Mouse (Mus musculus): Measurements from ENCODE around the gene Mrpl58.
A peak's percentile ranks its signal among the peaks of the same experiment; 100 is the strongest.
"Not testable (repeated sequence)": the region's sequence is repeated elsewhere in the genome, so short reads cannot be mapped to it uniquely, and the experiment has no call there.

The Mrpl58 gene

GRCm38 (mm10) chr11:115427482-115428331 lies 24.2 kb downstream of the Mrpl58 start:
- DNase-seq (ENCODE audit: low read depth) = peak; percentile 72

GRCm38 (mm10) chr11:115429307-115429706 lies 25.8 kb downstream of the Mrpl58 start:
- DNase-seq (ENCODE audit: low read depth) = no peak

DNA sequence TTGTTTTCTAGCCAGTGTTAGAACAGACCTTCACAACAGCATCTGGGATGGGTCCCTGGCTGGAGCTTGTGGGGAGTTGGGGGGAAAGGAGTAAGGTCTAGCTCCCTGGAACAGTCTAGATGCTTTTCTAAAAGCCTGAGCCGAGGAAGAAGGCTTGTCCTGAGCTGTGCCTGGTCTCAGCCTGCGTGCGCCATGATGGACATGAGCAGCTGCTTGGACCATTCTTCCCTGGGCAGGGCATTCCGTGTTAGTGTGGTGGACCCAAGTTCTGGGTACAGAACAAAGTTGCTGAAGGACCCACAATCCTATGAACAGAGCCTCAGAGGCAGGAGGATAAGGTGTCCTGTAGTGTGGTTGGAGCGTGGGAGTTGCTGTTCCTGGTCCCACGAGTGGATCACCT lies 27.0 kb downstream of the Mrpl58 start:
- DNase-seq (ENCODE audit: low read depth) = no peak

DNA sequence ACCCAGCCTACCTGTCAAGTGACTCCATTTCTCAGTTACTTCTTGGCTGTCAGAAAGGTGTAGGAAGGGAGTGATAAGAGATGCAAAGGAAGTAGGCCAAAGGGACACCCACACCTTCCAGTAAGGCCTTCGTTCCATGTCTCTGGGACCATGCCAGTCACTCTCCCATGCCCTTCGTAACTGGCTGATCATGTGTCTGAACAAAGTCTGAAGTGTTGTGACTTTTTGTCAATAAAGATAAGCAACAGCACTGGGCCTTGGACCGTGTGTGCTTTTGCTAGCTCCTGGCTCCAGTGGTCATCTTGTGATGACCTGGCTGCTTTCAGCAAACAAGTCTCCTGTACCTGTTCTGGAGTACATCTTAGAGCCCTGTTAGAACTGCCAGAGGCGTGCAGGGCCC lies 29.3 kb downstream of the Mrpl58 start:
- DNase-seq (ENCODE audit: low read depth) = no peak

GRCm38 (mm10) chr11:115433342-115433741 lies 29.8 kb downstream of the Mrpl58 start:
- DNase-seq (ENCODE audit: low read depth) = no peak

DNA sequence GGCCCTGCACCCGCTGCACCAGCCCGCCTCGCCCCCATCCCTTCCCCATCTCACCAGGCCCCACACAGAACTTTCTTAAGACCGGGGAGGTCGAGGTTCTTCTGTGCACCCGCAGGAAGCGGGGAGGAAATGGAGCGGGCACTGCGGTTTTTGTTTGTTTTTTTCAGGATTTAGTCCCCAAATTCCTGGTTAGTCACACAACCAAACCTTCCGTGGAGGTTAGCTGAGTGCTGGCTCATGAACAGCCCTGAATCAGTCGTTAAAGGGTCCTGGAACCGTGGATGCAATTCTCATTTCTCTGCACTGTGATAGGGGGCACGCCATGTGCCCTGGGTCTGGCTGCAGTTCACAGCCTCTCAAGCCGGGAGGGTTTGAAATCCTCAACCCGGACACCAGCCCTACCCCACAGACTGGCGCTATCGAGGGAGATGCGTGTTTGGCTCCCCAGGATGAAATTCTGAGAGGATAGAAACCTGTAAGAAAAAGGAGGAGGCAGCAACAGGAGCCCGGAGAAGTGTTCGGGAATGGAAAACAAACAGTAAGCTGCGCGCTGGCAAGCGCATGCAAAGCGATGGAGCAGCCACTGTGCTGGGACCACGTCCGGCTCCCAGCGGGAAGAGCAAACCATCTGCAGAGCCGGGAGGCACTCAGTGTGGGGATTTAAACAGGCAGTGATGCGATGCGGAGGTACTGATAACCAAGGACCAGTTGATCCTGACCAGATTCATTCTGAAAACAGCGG lies 32.2 kb downstream of the Mrpl58 start:
- no peak for DNase-seq (ENCODE audit: low read depth)

DNA sequence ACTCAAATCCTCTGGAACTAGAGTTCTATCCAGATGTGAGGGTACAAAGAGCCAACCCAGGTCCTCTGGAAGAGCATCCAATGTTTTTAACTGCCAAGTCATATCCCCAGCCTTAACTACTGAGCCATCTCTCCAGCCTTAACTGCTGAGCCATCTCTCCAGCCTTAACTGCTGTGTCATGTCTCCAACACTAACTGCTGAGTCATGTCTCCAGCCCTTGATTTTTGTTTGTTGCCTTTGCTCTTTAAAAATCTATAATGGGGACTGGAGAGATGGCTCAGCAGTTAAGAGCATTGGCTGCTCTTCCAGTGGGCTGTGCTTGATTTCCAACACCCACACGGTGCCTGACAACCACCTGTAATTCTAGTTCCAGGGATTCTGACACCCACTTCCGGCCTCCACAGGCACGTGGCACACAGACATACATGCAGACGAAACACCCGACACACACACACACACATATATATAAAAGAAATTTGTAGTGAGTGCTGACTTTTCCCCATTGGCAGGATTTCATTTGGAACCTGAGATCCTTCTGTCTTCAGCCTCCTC lies 34.1 kb downstream of the Mrpl58 start:
- no peak for DNase-seq (ENCODE audit: low read depth)

GRCm38 (mm10) chr11:115439326-115439725 lies 35.8 kb downstream of the Mrpl58 start:
- no peak for DNase-seq (ENCODE audit: low read depth)

DNA sequence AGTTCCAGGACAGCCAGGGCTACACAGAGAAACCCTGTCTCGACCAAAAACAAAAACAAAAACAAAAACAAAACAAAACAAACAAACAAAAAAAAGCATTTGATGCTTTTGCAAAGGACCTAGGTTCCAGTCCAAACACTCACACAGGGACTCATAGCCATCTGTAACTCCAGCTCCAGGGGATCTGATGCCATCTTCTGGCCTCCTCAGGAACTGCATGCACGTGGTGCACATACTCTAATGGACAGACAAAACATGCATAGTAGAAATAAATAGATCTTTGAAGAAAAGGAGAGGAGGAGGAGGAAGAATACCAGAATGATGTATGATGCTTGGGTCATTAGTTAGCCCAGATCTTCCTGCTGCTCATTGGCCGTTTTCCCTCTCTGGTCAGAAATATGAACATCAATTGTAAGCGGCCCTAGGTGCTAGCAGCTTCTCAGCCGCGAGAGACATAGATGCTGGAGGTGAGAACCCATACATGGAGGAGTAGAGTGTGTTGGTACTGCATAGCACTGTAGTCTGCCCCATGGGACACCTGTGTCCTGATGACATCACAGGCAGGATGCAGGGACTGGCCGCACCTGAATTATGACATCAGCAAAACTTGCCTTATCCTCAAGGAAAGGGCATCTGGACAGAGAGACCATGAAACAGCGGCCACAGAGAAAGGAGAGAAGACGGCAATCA lies 36.5 kb downstream of the Mrpl58 start, which contains the start of gene Trim80:
Gene Trim80, plus strand, starts transcription at position 640 of the 690 bp plus-strand sequence.
- DNase-seq (ENCODE audit: low read depth) = no peak

DNA sequence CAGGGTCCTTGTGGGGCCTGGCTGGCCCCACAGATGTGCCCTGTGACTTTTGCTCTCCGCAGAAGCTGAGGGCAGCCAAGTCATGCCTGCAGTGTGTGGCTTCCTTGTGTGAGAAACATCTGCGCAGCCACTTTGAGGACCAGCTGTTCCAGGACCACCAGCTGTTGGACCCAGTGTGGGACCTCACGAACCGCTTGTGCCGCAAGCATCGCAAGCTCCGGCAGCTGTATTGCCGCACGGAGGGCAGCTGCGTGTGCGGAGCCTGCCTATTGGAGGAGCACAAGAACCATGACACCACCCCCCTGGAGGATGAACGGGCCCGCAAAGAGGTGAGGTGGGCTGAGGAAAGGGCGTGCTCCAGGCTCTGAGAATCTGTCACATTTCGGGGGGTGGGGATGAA lies 37.9 kb downstream of the Mrpl58 start:
- DNase-seq (ENCODE audit: low read depth) = no peak

- no peak for DNase-seq (ENCODE audit: low read depth)
Observed at GRCm38 (mm10) chr11:115446906-115447305, 43.4 kb downstream of the Mrpl58 start.

DNA sequence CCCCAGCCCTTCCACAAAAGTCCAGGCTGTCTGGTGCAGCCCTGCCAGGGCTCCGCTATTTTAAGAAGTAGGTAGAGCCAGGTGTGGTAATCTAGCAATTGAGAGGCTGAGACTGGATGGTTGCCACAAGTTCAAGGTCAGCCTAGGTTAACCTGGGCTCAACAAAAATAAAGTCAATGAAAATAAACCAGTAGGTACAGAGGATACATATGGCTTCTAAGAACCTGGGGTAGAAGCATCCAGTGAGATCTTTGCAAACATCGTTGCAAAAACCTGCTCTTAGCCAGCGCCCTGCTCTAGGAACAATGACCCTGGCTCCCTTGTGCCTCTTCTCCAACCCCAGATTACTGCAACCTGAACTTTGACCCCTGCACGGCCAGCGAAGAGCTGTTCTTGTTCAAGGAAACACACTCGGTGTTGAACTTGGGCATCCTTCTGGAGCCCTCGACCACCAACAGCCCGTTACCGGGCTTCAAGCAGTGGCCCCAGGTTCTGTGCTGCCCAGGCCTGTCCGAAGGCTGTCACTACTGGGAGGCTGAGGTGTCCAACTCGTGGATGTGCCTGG lies 43.9 kb downstream of the Mrpl58 start:
- no peak for DNase-seq (ENCODE audit: low read depth)

DNA sequence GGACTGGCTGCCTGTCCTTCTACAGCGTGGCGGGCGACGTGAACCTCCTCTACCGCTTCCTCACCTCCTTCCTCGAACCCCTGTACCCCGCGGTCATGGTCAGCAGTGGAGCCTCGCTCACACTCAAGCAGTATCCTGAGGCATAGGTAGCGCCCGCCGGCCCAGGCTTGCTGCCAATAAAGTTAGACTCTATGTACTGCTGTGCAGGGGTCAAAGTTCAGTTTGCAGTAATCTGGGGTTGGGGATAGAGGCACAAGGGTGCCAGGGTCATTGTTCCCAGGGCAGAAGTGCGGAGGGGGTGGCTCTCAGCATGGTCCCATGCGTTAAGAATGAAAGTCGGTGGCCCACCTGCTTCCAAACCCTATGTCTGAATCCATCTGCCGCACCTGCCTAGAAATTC lies 44.5 kb downstream of the Mrpl58 start:
- DNase-seq (ENCODE audit: low read depth) = no peak

DNA sequence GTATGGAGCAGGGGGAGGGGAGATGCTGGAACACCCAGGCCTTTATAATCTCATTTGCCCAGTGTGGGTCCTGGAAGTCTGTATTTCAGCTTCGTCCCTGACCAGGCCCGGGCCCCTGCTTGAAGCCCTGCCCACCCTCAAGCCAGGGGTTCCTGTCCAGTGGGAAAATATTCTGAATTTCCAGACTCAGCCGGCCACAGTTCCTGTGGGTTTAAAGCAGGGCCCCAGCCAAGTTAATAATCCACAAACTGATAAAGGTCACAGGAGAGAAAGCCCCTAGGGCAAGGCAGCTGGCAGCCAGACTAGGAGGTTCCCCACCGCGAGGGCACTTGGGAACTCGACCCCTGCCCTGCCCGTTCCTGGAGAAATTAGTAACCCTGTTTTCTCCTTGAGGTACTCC lies 45.4 kb downstream of the Mrpl58 start:
- DNase-seq (ENCODE audit: low read depth) = no peak

DNA sequence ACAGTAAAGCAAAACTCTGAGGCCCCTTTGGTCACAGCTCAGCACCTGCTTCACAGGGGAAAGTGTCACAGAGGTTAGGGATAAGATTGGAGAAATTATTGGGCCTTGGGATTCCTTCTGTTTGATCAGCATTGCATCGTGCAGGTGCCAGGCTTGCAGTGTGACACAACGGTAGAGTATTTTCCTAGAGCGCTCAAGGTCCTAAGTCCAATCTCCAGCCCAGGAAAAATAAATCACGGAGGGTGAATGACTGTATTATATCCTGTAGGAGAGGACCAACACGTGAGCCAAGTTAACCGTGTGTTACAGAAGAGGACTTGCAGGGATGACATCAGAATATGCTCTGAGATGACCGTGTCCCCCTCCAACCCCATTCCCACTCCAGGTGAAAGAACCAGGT lies 46.6 kb downstream of the Mrpl58 start:
- DNase-seq (ENCODE audit: low read depth) = no peak

DNA sequence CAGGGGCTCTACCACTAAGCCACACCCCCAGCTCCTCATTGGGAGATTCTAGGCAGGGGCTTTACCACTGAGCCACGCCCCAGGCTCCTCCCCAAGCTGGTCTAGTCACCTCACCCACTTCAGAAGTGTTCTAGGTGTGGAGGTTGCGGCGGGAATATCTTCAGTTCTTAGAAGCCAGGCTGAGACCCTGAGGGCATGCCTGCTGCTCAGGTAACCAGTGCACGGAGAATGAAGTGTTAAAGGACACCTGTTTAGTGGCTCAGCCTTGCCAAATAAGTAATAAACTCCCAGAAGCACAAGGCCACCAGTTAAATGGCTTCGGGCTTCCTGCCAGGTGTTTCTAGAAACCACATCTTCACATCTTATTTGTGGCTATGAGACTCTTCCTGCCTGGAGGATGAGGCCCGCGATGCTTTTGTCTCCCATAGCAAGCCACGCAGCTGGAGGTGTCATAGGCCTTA lies 48.3 kb downstream of the Mrpl58 start:
- DNase-seq (ENCODE audit: low read depth) = no peak

GRCm38 (mm10) chr11:115452281-115452860 lies 48.8 kb downstream of the Mrpl58 start:
- no peak for DNase-seq (ENCODE audit: low read depth)

- DNase-seq (ENCODE audit: low read depth) = no peak
Observed at GRCm38 (mm10) chr11:115453306-115453705, 49.8 kb downstream of the Mrpl58 start.

DNA sequence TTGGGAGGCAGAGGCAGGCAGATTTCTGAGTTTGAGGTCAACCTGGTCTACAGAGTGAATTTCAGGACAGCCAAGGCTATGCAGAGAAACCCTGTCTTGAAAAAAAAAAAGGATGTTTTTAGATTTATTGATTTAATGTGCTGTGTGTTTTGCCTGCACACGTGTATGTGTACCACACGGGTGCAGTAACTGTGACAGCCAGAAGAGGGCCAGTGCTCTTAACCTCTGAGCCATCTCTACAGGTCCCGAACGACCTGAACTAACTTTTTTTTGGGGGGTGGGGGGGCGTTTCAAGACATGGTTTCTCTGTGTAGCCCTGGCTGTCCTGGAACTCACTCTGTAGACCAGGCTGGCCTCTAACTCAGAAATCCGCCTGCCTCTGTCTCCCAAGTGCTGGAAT lies 51.3 kb downstream of the Mrpl58 start:
- not testable (repeated sequence) for DNase-seq (ENCODE audit: low read depth)

GRCm38 (mm10) chr11:115455619-115456018 lies 52.1 kb downstream of the Mrpl58 start:
- DNase-seq (ENCODE audit: low read depth) = no peak

- no peak for DNase-seq (ENCODE audit: low read depth)
Observed at GRCm38 (mm10) chr11:115456182-115456581, 52.6 kb downstream of the Mrpl58 start.

GRCm38 (mm10) chr11:115457405-115457804 lies 53.9 kb downstream of the Mrpl58 start:
- DNase-seq (ENCODE audit: low read depth) = no peak

All from c-Kit-positive CD71-negative TER-119-negative erythroid progenitor cells, embryonic 14.5 days (primary cell).